Mouse (Mus musculus) heart, postnatal 10 days (tissue): ENCODE measurements around the gene Elob. TPM values are rescaled to one million over a fixed set of nuclear protein-coding genes. Genes with fewer than 3 reads are reported as not detected.

Source experiments
- DNase-seq, 2 experiments: peaks; one replicate each; pipeline ENCODE4 v3.0.0; 2021
- intact Hi-C: fragments of 180-260 bp; cut with DNase I; formaldehyde crosslinking; loops from one replicate; pipeline ENCODE4 v1.15.1; 2025
- total RNA-seq, 2 experiments: library from RNA; stranded (reverse); gene quantifications; 2 replicates each; pipeline ENCODE4 v1.2.3; 2021

Gene Elob
- total RNA-seq: 100 to 1,000 TPM; 379 to 407 TPM

- intact Hi-C loops: loop anchor here (1.0 to 2.0 kb wide), 2 partner anchors 25 to 58 kb away; partner anchors contain the start of gene Flywch1
- DNase-seq: peak; percentile 89 to 91
Measured at GRCm38 (mm10) chr17:23829064-23829619, at the start of gene Elob. Elob (minus strand) TSS chr17:23829136.

- intact Hi-C loops: no loop called here
Measured at GRCm38 (mm10) chr17:23877166-23877565, 48.2 kb upstream of the Elob start.

GRCm38 (mm10) chr17:23876741-23877140 lies 47.8 kb upstream of the Elob start:
- no peak for DNase-seq
- intact Hi-C loops: no loop called here

More at GRCm38 (mm10) chr17:23877166-23877565, 48.2 kb upstream of the Elob start:
- no peak for DNase-seq

GRCm38 (mm10) chr17:23873884-23874856 lies 45.2 kb upstream of the Elob start:
- intact Hi-C loops: loop anchor here (1.0 kb wide), 2 partner anchors 86 to 100 kb away; no protein-coding TSS in a partner anchor
- peak; percentile 56 to 76 for DNase-seq

GRCm38 (mm10) chr17:23868513-23868912 lies 39.6 kb upstream of the Elob start:
- intact Hi-C loops: no loop called here
- no peak for DNase-seq

- intact Hi-C loops: no loop called here
- no peak for DNase-seq
Measured at GRCm38 (mm10) chr17:23867756-23868155, 38.8 kb upstream of the Elob start, which contains the start of gene Prss21. Prss21 (plus strand) TSS chr17:23868056.

GRCm38 (mm10) chr17:23862926-23863325 lies 34.0 kb upstream of the Elob start:
- no peak for DNase-seq
- intact Hi-C loops: no loop called here

GRCm38 (mm10) chr17:23857913-23858312 lies 29.0 kb upstream of the Elob start:
- intact Hi-C loops: no loop called here

GRCm38 (mm10) chr17:23857193-23857592 lies 28.3 kb upstream of the Elob start:
- no peak for DNase-seq
- intact Hi-C loops: no loop called here

More at GRCm38 (mm10) chr17:23857913-23858312, 29.0 kb upstream of the Elob start:
- DNase-seq: no peak

- DNase-seq: peak in 1 of 2 experiments; percentile 14
- intact Hi-C loops: loop anchor here (5.0 kb wide), 1 partner anchor 107 kb away; the partner anchor contains the start of gene Kremen2
Measured at GRCm38 (mm10) chr17:23854229-23854765, 25.4 kb upstream of the Elob start.

GRCm38 (mm10) chr17:23853292-23853691 lies 24.4 kb upstream of the Elob start:
- intact Hi-C loops: loop anchor here (5.0 kb wide), 1 partner anchor 106 kb away; the partner anchor contains the start of gene Kremen2
- peak; percentile 40 to 71 for DNase-seq

- peak; percentile 56 to 79 for DNase-seq
- intact Hi-C loops: loop anchor here (1.0 to 5.0 kb wide), 2 partner anchors 104 to 109 kb away; partner anchors contain the start of gene Kremen2
Measured at GRCm38 (mm10) chr17:23850853-23851749, 22.2 kb upstream of the Elob start.

- intact Hi-C loops: loop anchor here (5.0 kb wide), 1 partner anchor 103 kb away; the partner anchor contains the start of gene Kremen2
- no peak for DNase-seq
Measured at GRCm38 (mm10) chr17:23850028-23850427, 21.1 kb upstream of the Elob start.

GRCm38 (mm10) chr17:23843812-23844273 lies 14.9 kb upstream of the Elob start, which contains the start of the genes Prss32 and Prss41:
Prss32 (plus strand) TSS chr17:23843855.
Prss41 (minus strand) TSS chr17:23844172.
- intact Hi-C loops: loop anchor here (2.0 kb wide), 1 partner anchor 69 kb away; no protein-coding TSS in a partner anchor
- DNase-seq: peak in 1 of 2 experiments; percentile 59

GRCm38 (mm10) chr17:23843141-23843811 lies 14.3 kb upstream of the Elob start:
- DNase-seq: no peak
- intact Hi-C loops: loop anchor here (2.0 kb wide), 1 partner anchor 68 kb away; no protein-coding TSS in a partner anchor

- intact Hi-C loops: no loop called here
- peak; percentile 57 to 74 for DNase-seq
Measured at GRCm38 (mm10) chr17:23841145-23841544, 12.2 kb upstream of the Elob start.

- DNase-seq: no peak
Measured at GRCm38 (mm10) chr17:23836006-23836575, 7.2 kb upstream of the Elob start, which contains the start of gene Prss33. Prss33 (minus strand) TSS chr17:23836056.

GRCm38 (mm10) chr17:23831201-23831600 lies 2.3 kb upstream of the Elob start:
- DNase-seq: no peak
- intact Hi-C loops: no loop called here

More at GRCm38 (mm10) chr17:23836006-23836575, 7.2 kb upstream of the Elob start, which contains the start of gene Prss33:
- intact Hi-C loops: no loop called here
